ENCODE assay signal across 8 mouse cellular contexts in the genomic region with DNA sequence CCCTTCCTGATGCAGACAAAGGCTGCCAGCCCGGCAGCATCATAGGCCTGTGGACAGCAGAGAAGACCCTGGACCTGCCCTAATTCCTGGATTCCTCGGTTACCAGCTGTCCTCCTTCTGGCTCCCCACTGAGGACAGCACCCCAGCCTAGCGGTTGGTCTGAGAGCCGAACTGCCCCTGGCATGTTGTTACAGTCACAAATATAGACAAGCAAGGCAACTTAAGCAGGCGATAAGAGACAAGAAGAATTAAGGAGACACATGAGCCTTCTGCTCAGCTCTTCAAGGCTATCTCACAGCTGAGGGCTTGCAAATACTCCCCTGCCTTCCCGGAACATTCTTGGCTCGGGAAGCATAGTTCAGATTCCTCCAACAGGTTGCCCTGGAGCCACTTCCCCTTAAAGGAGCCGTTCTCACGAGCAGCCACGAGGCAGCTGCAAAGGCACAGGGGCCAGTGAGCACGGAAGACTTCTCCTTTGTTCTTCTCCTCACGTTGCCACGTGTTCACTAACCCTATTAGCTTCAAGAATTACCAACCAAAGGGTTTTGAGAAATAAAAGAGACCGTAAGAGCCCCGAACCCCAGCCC.
A peak's percentile ranks its signal among the peaks of the same experiment; 100 is the strongest.
DNase-seq lines count a peak whose midpoint lies in the region; TF ChIP-seq lines count a peak whose summit lies in the region.

No protein-coding gene starts in this region.

- H3K4me3 ChIP-seq in heart, adult 2 months: no peak overlapping the region

- 19% methylated on average over 15 of the region's 15 CpGs for WGBS in heart, adult 2 months

- no peak overlapping the region for H3K9ac ChIP-seq in heart, adult 2 months (ENCODE audit: low read depth, low read length)

- peaks cover 1% of the 10 kb centered on the region; the same call in 1 of the 2 replicates for H3K4me1 ChIP-seq in heart, adult 2 months (ENCODE audit: control insufficient read depth, insufficient read depth, low read length)

- H3K36me3 ChIP-seq in heart, adult 2 months (ENCODE audit: control insufficient read depth, insufficient read depth, low read length): no peaks in the 10 kb centered on the region

- peak; percentile 68 for DNase-seq in urinary bladder, postnatal 14 days (ENCODE audit: low spot score)
- no peak for DNase-seq in urinary bladder, adult 18-20 months (ENCODE audit: low spot score in 2 of 2)
- DNase-seq in heart, adult 2 months: peak; percentile 39 to 50
- peak; percentile 52 for DNase-seq in kidney, adult 18-20 months
- peak; percentile 50 for DNase-seq in lung, postnatal 10 days
- DNase-seq in T-cell, adult 2 months (ENCODE audit: low spot score): no peak
- DNase-seq in MN1 (ENCODE audit: low spot score): no peak
- DNase-seq in layer of hippocampus, adult 18-20 months (ENCODE audit: low spot score in 2 of 2): no peak

- no peaks in the 10 kb centered on the region for H3K27me3 ChIP-seq in heart, adult 2 months (ENCODE audit: control insufficient read depth, insufficient read depth, low read length)

- no peaks in the 10 kb centered on the region for H3K79me2 ChIP-seq in heart, adult 2 months (replicated peaks; ENCODE audit: control insufficient read depth, insufficient read depth, low read length)

- no peak overlapping the region for H3K27ac ChIP-seq in heart, adult 2 months

- TF ChIP-seq CTCF in heart, adult 2 months (IDR thresholded peaks at IDR 0.05): peak; percentile 4; the same call in 1 of the 2 replicates

- TF ChIP-seq EP300 in heart, adult 2 months (IDR thresholded peaks at IDR 0.05; ENCODE audit: insufficient read depth, low read depth, low read length): no peak

- intact Hi-C loops in heart, adult 2 months (cut with DNase I): no loop called here

- TF ChIP-seq POLR2A in heart, adult 2 months (IDR thresholded peaks at IDR 0.05; ENCODE audit: insufficient read depth, low read depth, low read length): no peak

Comparison
In these comparisons a context has a peak if more than half of its experiments do, and no peak if none do; other contexts are left out.
1. DNase-seq: peak in urinary bladder, postnatal 14 days (single experiment), heart, adult 2 months (2 of 2), kidney, adult 18-20 months (single experiment) and lung, postnatal 10 days (single experiment); none in urinary bladder, adult 18-20 months (0 of 2), T-cell, adult 2 months (single experiment), MN1 (single experiment) and layer of hippocampus, adult 18-20 months (0 of 2).